Mouse (Mus musculus) 3134 (cell line): ENCODE data around the gene Wscd2.

Experiments
- DNase-seq: peaks from one replicate; pipeline ENCODE4 v3.0.0-alpha.2; 2011; ENCODE audit warnings: low spot score; ENCODE audit not compliant: insufficient read length; ENCODE audit errors: extremely low read depth

The Wscd2 gene

GRCm38 (mm10) chr5:113635861-113636565 lies 145.9 kb downstream of the Wscd2 start:
- no peak for DNase-seq

GRCm38 (mm10) chr5:113637631-113638030 lies 147.5 kb downstream of the Wscd2 start:
- no peak for DNase-seq

GRCm38 (mm10) chr5:113638055-113638454 lies 147.9 kb downstream of the Wscd2 start:
- no peak for DNase-seq

- DNase-seq = no peak
These were observed 149.0 kb downstream of the Wscd2 start for GRCm38 (mm10) chr5:113639126-113639525.
